Mouse (Mus musculus) lung, postnatal 25 days (tissue): ENCODE data around the gene Mas1.
A peak's percentile ranks its signal among the peaks of the same experiment; 100 is the strongest.

Experiments used
- DNase-seq: peaks from one replicate; pipeline ENCODE4 v3.0.0; 2022; ENCODE audit warnings: low spot score

Gene Mas1

GRCm38 (mm10) chr17:12872275-12873028 lies 4.5 kb upstream of the Mas1 start:
- no peak for DNase-seq

- no peak for DNase-seq
These were observed 697 bp upstream of the Mas1 start for GRCm38 (mm10) chr17:12868640-12869039.

- no peak for DNase-seq
These were observed 1.1 kb downstream of the Mas1 start for GRCm38 (mm10) chr17:12866853-12867252.

GRCm38 (mm10) chr17:12865407-12865806 lies 2.5 kb downstream of the Mas1 start:
- DNase-seq: no peak

GRCm38 (mm10) chr17:12864111-12864510 lies 3.8 kb downstream of the Mas1 start:
- DNase-seq: no peak

- DNase-seq: no peak
These were observed 8.9 kb downstream of the Mas1 start for GRCm38 (mm10) chr17:12859006-12859520.

- peak; percentile 43 for DNase-seq
These were observed 9.9 kb downstream of the Mas1 start for GRCm38 (mm10) chr17:12858072-12858471.

- DNase-seq: no peak
These were observed 10.5 kb downstream of the Mas1 start for GRCm38 (mm10) chr17:12857395-12857794.

- DNase-seq: no peak
These were observed 13.6 kb downstream of the Mas1 start for GRCm38 (mm10) chr17:12854386-12854785.

- no peak for DNase-seq
These were observed 14.1 kb downstream of the Mas1 start for GRCm38 (mm10) chr17:12853821-12854220.

GRCm38 (mm10) chr17:12851689-12852088 lies 16.3 kb downstream of the Mas1 start:
- no peak for DNase-seq

- no peak for DNase-seq
These were observed 18.1 kb downstream of the Mas1 start for GRCm38 (mm10) chr17:12849778-12850382.

- DNase-seq: no peak
These were observed 20.2 kb downstream of the Mas1 start for GRCm38 (mm10) chr17:12847736-12848135.

- DNase-seq: no peak
These were observed 21.5 kb downstream of the Mas1 start for GRCm38 (mm10) chr17:12846474-12846873.

- no peak for DNase-seq
These were observed 22.1 kb downstream of the Mas1 start for GRCm38 (mm10) chr17:12845862-12846261.

GRCm38 (mm10) chr17:12844540-12844939 lies 23.4 kb downstream of the Mas1 start:
- no peak for DNase-seq

GRCm38 (mm10) chr17:12843826-12844225 lies 24.1 kb downstream of the Mas1 start:
- no peak for DNase-seq

GRCm38 (mm10) chr17:12839475-12840267 lies 28.3 kb downstream of the Mas1 start:
- DNase-seq: no peak

GRCm38 (mm10) chr17:12835738-12836137 lies 32.2 kb downstream of the Mas1 start:
- no peak for DNase-seq

GRCm38 (mm10) chr17:12834826-12835225 lies 33.1 kb downstream of the Mas1 start:
- no peak for DNase-seq

- no peak for DNase-seq
These were observed 33.6 kb downstream of the Mas1 start for GRCm38 (mm10) chr17:12834317-12834716.

- no peak for DNase-seq
These were observed 35.3 kb downstream of the Mas1 start for GRCm38 (mm10) chr17:12832657-12833056.

GRCm38 (mm10) chr17:12832231-12832630 lies 35.7 kb downstream of the Mas1 start:
- DNase-seq: peak; percentile 38
